Mouse (Mus musculus) layer of hippocampus, postnatal 25 days (tissue): ENCODE measurements around the gene Mapkapk3. TPM values are rescaled to one million over a fixed set of nuclear protein-coding genes. Genes with fewer than 3 reads are reported as not detected.
A peak's percentile ranks its signal among the peaks of the same experiment; 100 is the strongest.

Experiments used
- DNase-seq, 2 experiments: peaks; one replicate each; pipeline ENCODE4 v3.0.0; 2022; ENCODE audit warnings: mixed read lengths in 2 of 2, low spot score in 1 of 2; ENCODE audit errors: extremely low spot score in 1 of 2
- microRNA-seq, 2 experiments: library from miRNA; unstranded; fragments of <30 nt; microRNA quantifications; one replicate each; pipeline ENCODE4 v1.2.0; 2021
- total RNA-seq, 2 experiments: library from RNA; stranded (reverse); gene quantifications; 2 replicates each; pipeline ENCODE4 v1.2.3; 2021

Gene Mapkapk3
- total RNA-seq, 2 experiments from 2014 or later, result 2.1 to 3.1 TPM

- DNase-seq, result no peak
These were observed 57.5 kb downstream of the Mapkapk3 start for GRCm38 (mm10) chr9:107232140-107232539.

GRCm38 (mm10) chr9:107231539-107232139, 58.0 kb downstream of the Mapkapk3 start, which contains the start of gene Dock3:
Gene Dock3, minus strand, starts transcription at chr9:107231909.
- peak; percentile 69 to 82 for DNase-seq

- peak; percentile 67 to 78 for DNase-seq
These were observed 58.6 kb downstream of the Mapkapk3 start for GRCm38 (mm10) chr9:107230991-107231538.

GRCm38 (mm10) chr9:107224597-107224996, 65.1 kb downstream of the Mapkapk3 start:
- no peak for DNase-seq

Small RNAs within 50 kb of the gene (microRNA-seq; reads per million reads assigned to microRNA genes)
- 0 reads per million in 2 experiments for gene Gm22238

Other genes with a start within 250 kb of the Mapkapk3 start
- gene Dock3, start 58.0 kb downstream of the Mapkapk3 start, total RNA-seq, result 100 to 1,000 TPM in 1 of 2 experiments, 10 to 100 TPM in 1; 97.3 to 116 TPM
- gene Cish, start 6.1 kb upstream of the Mapkapk3 start, total RNA-seq, result 1 to 10 TPM; 2.6 to 2.8 TPM
- 10 to 100 TPM; 16.5 to 18.2 TPM for gene Hemk1, start 48.5 kb upstream of the Mapkapk3 start, total RNA-seq
- 1 to 10 TPM; 2.1 to 2.3 TPM for gene 6430571L13Rik, start 50.7 kb upstream of the Mapkapk3 start, total RNA-seq
- 10 to 100 TPM; 16.8 to 21.2 TPM for gene Cacna2d2, start 109.7 kb upstream of the Mapkapk3 start, total RNA-seq
- 10 to 100 TPM; 38.1 to 41.0 TPM for gene Tmem115, start 244.1 kb upstream of the Mapkapk3 start, total RNA-seq